ENCODE assay signal across 10 mouse cellular contexts in the genomic region with DNA sequence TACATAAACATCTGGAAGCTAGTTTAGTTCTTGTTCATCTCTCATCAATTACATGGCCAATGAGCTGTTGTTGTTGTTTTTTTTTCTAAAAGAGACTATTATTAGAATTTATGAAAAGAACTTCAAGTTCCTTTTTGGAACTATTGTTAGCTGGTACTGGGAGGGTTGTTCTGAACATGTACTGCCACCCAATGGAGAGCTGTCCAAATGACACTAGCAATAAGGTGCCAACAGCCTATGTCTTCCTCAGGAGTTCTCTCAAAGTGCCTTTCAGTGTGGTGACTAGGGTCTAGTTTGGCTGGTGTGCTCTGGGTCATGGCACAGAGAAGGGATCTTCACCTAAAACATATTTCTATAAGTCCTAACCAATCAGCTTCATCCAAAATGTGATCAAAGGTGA.
DNase-seq lines count a peak whose midpoint lies in the region; ATAC-seq and TF ChIP-seq lines count a peak whose summit lies in the region.
"Had no signal": no experiment of that assay in that cellular context is flagged by ENCODE, and none has a peak within 500 bp of the region (broad histone marks: within the 10 kb centered on the region; RNA-seq: fewer than 3 reads in every experiment).

No protein-coding gene starts in this region.

- peak; percentile 3 for DNase-seq in CD4-positive, CD25-positive, alpha-beta regulatory T cell, adult 2 months (ENCODE audit: low read depth, low spot score)
- peak; percentile 53 for DNase-seq in limb, embryonic 14.5 days (ENCODE audit: low spot score)
- no peak for DNase-seq in limb, embryonic 10.5 days (ENCODE audit: low spot score)
- DNase-seq in brain, embryonic 14.5 days (ENCODE audit: low read depth), result peak; percentile 52
- peak; percentile 65 for DNase-seq in kidney, postnatal 0 days (ENCODE audit: low spot score)

- no peak overlapping the region for H3K4me2 ChIP-seq in limb, embryonic 14.5 days (replicated peaks; ENCODE audit: low read depth, low read length, severe bottlenecking)
- H3K4me2 ChIP-seq in kidney, postnatal 0 days (ENCODE audit: low read length), result no peak overlapping the region
- H3K4me2 ChIP-seq in forebrain, embryonic 15.5 days (replicated peaks), result no peak overlapping the region
- H3K4me2 ChIP-seq: embryonic facial prominence, embryonic 12.5 days; limb, embryonic 15.5 days had no signal

- no peaks in the 10 kb centered on the region for H3K36me3 ChIP-seq in limb, embryonic 14.5 days (ENCODE audit: control insufficient read depth, insufficient read depth, low read length)
- H3K36me3 ChIP-seq in limb, embryonic 10.5 days, result no peaks in the 10 kb centered on the region
- no peaks in the 10 kb centered on the region for H3K36me3 ChIP-seq in kidney, postnatal 0 days (ENCODE audit: insufficient read depth, low read length)
- H3K36me3 ChIP-seq in forebrain, embryonic 15.5 days, result no peaks in the 10 kb centered on the region
- H3K36me3 ChIP-seq: embryonic facial prominence, embryonic 12.5 days; limb, embryonic 15.5 days had no signal

- no peak for TF ChIP-seq POLR2A in limb, embryonic 14.5 days (IDR thresholded peaks at IDR 0.05; ENCODE audit: borderline replicate concordance, extremely low read depth, insufficient read depth, insufficient read length)
- no peak for TF ChIP-seq POLR2A in brain, embryonic 14.5 days (IDR thresholded peaks at IDR 0.05; ENCODE audit: borderline replicate concordance, extremely low read depth, insufficient read depth, insufficient read length, poor library complexity, severe bottlenecking)

- no peaks in the 10 kb centered on the region for H3K27me3 ChIP-seq in limb, embryonic 14.5 days (ENCODE audit: control insufficient read depth, insufficient read depth, low read length)
- H3K27me3 ChIP-seq in limb, embryonic 10.5 days (ENCODE audit: low read depth, poor library complexity, severe bottlenecking), result no peaks in the 10 kb centered on the region
- no peaks in the 10 kb centered on the region for H3K27me3 ChIP-seq in kidney, postnatal 0 days (ENCODE audit: insufficient read depth, low read length)
- H3K27me3 ChIP-seq in forebrain, embryonic 15.5 days, result no peaks in the 10 kb centered on the region
- H3K27me3 ChIP-seq: embryonic facial prominence, embryonic 12.5 days; limb, embryonic 15.5 days had no signal

- H3K9ac ChIP-seq in limb, embryonic 14.5 days (ENCODE audit: low read depth, low read length, severe bottlenecking), result no peak overlapping the region
- H3K9ac ChIP-seq in kidney, postnatal 0 days (ENCODE audit: low read depth, low read length), result no peak overlapping the region
- no peak overlapping the region for H3K9ac ChIP-seq in forebrain, embryonic 15.5 days (replicated peaks)
- H3K9ac ChIP-seq: embryonic facial prominence, embryonic 12.5 days; limb, embryonic 15.5 days had no signal

- no peaks in the 10 kb centered on the region for H3K9me3 ChIP-seq in limb, embryonic 14.5 days (ENCODE audit: control insufficient read depth, low read length)
- H3K9me3 ChIP-seq in limb, embryonic 10.5 days (replicated peaks), result no peaks in the 10 kb centered on the region
- no peaks in the 10 kb centered on the region for H3K9me3 ChIP-seq in kidney, postnatal 0 days (replicated peaks; ENCODE audit: low read length)
- H3K9me3 ChIP-seq in forebrain, embryonic 15.5 days, result no peaks in the 10 kb centered on the region
- H3K9me3 ChIP-seq: embryonic facial prominence, embryonic 12.5 days; limb, embryonic 15.5 days had no signal

- H3K4me1 ChIP-seq in limb, embryonic 14.5 days (ENCODE audit: control insufficient read depth, insufficient read depth, low read length), result no peaks in the 10 kb centered on the region
- no peaks in the 10 kb centered on the region for H3K4me1 ChIP-seq in limb, embryonic 10.5 days
- H3K4me1 ChIP-seq in kidney, postnatal 0 days (replicated peaks; ENCODE audit: insufficient read depth, low read length), result no peaks in the 10 kb centered on the region
- H3K4me1 ChIP-seq in forebrain, embryonic 15.5 days, result no peaks in the 10 kb centered on the region
- H3K4me1 ChIP-seq: embryonic facial prominence, embryonic 12.5 days; limb, embryonic 15.5 days had no signal

- TF ChIP-seq CTCF in brain, embryonic 14.5 days (IDR thresholded peaks at IDR 0.05; ENCODE audit: borderline replicate concordance, extremely low read depth, insufficient read depth, insufficient read length), result peak; percentile 51; the same call in 1 of the 2 replicates
- TF ChIP-seq CTCF in kidney, postnatal 0 days (IDR thresholded peaks at IDR 0.05; ENCODE audit: low read depth), result peak; percentile 69

- no peak overlapping the region for H3K27ac ChIP-seq in limb, embryonic 14.5 days (replicated peaks; ENCODE audit: low read depth, low read length)
- no peak overlapping the region for H3K27ac ChIP-seq in limb, embryonic 10.5 days
- no peak overlapping the region for H3K27ac ChIP-seq in kidney, postnatal 0 days
- H3K27ac ChIP-seq in forebrain, embryonic 15.5 days (replicated peaks), result no peak overlapping the region
- H3K27ac ChIP-seq: embryonic facial prominence, embryonic 12.5 days; limb, embryonic 15.5 days had no signal

- H3K4me3 ChIP-seq in limb, embryonic 14.5 days (replicated peaks; ENCODE audit: low read length), result no peak overlapping the region
- no peak overlapping the region for H3K4me3 ChIP-seq in limb, embryonic 10.5 days
- H3K4me3 ChIP-seq in kidney, postnatal 0 days (replicated peaks; ENCODE audit: low read depth, low read length), result no peak overlapping the region
- no peak overlapping the region for H3K4me3 ChIP-seq in forebrain, embryonic 15.5 days
- H3K4me3 ChIP-seq: embryonic facial prominence, embryonic 12.5 days; limb, embryonic 15.5 days had no signal

- ATAC-seq in CD4-positive, CD25-positive, alpha-beta regulatory T cell, adult 4 months, result no peak
- peak; percentile 50; the same call in 1 of the 2 replicates for ATAC-seq in limb, embryonic 14.5 days (ENCODE audit: low FRiP score, low read depth)
- no peak for ATAC-seq in kidney, postnatal 0 days (replicated peaks; ENCODE audit: low FRiP score, low read depth)
- peak; percentile 50; the same call in 1 of the 2 replicates for ATAC-seq in monocyte, adult 5-6 weeks (replicated peaks; ENCODE audit: insufficient number of reproducible peaks, low FRiP score, low TSS enrichment, poor library complexity, severe bottlenecking)
- ATAC-seq in forebrain, embryonic 15.5 days (replicated peaks), result no peak

Comparison
In these comparisons a context has a peak if more than half of its experiments do, and no peak if none do; other contexts are left out.
1. ATAC-seq: peak in limb, embryonic 14.5 days (single experiment) and monocyte, adult 5-6 weeks (single experiment); none in CD4-positive, CD25-positive, alpha-beta regulatory T cell, adult 4 months (single experiment), kidney, postnatal 0 days (single experiment) and forebrain, embryonic 15.5 days (single experiment).